Mouse (Mus musculus) CH12.LX (cell line): Measurements from ENCODE around the gene Rilpl1.

ENCODE experiments used
- CTCF ChIP-seq, 2 experiments: IDR thresholded peaks in 1 of 2; conservative IDR thresholded peaks in 1 of 2; 2 replicates each; pipeline ENCODE4 v1.5.1; 2011 to 2012; ENCODE audit warnings: low read depth in 2 of 2, low read length in 2 of 2, improper control_type of control experiment in 1 of 2, inconsistent platforms in 1 of 2, mild to moderate bottlenecking in 1 of 2, moderate library complexity in 1 of 2
- EP300 ChIP-seq: IDR thresholded peaks from 2 replicates; pipeline ENCODE4 v1.6.1; 2011; ENCODE audit warnings: low read length, improper control_type of control experiment
- HCFC1 ChIP-seq: IDR thresholded peaks from 2 replicates; pipeline ENCODE4 v1.6.1; 2012; ENCODE audit warnings: low read depth, mild to moderate bottlenecking, inconsistent platforms, low read length, improper control_type of control experiment
- JUND ChIP-seq: conservative IDR thresholded peaks from 2 replicates; pipeline ENCODE4 v1.6.1; 2011; ENCODE audit warnings: low read depth, low read length, improper control_type of control experiment
- MAZ ChIP-seq: IDR thresholded peaks from 2 replicates; pipeline ENCODE4 v1.6.1; 2012; ENCODE audit warnings: low read depth, mild to moderate bottlenecking, inconsistent platforms, low read length, improper control_type of control experiment, moderate library complexity
- MXI1 ChIP-seq: IDR thresholded peaks from 2 replicates; pipeline ENCODE4 v1.6.1; 2011; ENCODE audit warnings: mild to moderate bottlenecking, low read depth, low read length, improper control_type of control experiment
- NELFE ChIP-seq: IDR thresholded peaks from 2 replicates; pipeline ENCODE4 v1.6.1; 2011; ENCODE audit warnings: low read depth, low read length, improper control_type of control experiment
- POLR2A ChIP-seq: IDR thresholded peaks from 2 replicates; pipeline ENCODE4 v1.6.1; 2011; ENCODE audit warnings: low read depth, mild to moderate bottlenecking, improper control_type of control experiment, low read length
- SIN3A ChIP-seq: IDR thresholded peaks from 2 replicates; pipeline ENCODE4 v1.6.1; 2012; ENCODE audit warnings: low read length, improper control_type of control experiment, inconsistent platforms
- SMC3 ChIP-seq: IDR thresholded peaks from 2 replicates; pipeline ENCODE4 v1.6.1; 2011; ENCODE audit warnings: low read depth, low read length, improper control_type of control experiment
- TCF12 ChIP-seq: IDR thresholded peaks from 2 replicates; pipeline ENCODE4 v1.6.1; 2014; ENCODE audit warnings: low read depth, mild to moderate bottlenecking, inconsistent platforms, low read length, improper control_type of control experiment
- UBTF ChIP-seq: IDR thresholded peaks from 2 replicates; pipeline ENCODE4 v1.6.1; 2012; ENCODE audit warnings: low read depth, mild to moderate bottlenecking, inconsistent platforms, low read length, improper control_type of control experiment, moderate library complexity

- no peak for TF ChIP-seq SMC3
- no peak for TF ChIP-seq CTCF (conservative IDR thresholded peaks at IDR 0.05 in 1 of 2, IDR thresholded peaks at IDR 0.05 in 1 of 2; ENCODE audit: low read depth in 2 of 2, low read length in 2 of 2)
- TF ChIP-seq JUND = no peak
- no peak for TF ChIP-seq POLR2A
- TF ChIP-seq EP300 = no peak
- peak; percentile 35; the same call in 1 of the 2 replicates for TF ChIP-seq SIN3A
- TF ChIP-seq HCFC1 = no peak
- TF ChIP-seq MAZ = no peak
- no peak; the same call in 1 of the 2 replicates for TF ChIP-seq MXI1
- TF ChIP-seq NELFE = no peak
- TF ChIP-seq TCF12 = no peak
- no peak for TF ChIP-seq UBTF
Measured at GRCm38 (mm10) chr5:124449494-124449893, 81.7 kb downstream of the Rilpl1 start.
